Mouse (Mus musculus) urinary bladder, postnatal 36 days (tissue): ENCODE measurements around the gene Gm45021.

Experiments used
- DNase-seq, 2 experiments: peaks; one replicate each; pipeline ENCODE4 v3.0.0; 2022; ENCODE audit warnings: low spot score in 2 of 2, mixed read lengths in 1 of 2

Gene Gm45021

DNA sequence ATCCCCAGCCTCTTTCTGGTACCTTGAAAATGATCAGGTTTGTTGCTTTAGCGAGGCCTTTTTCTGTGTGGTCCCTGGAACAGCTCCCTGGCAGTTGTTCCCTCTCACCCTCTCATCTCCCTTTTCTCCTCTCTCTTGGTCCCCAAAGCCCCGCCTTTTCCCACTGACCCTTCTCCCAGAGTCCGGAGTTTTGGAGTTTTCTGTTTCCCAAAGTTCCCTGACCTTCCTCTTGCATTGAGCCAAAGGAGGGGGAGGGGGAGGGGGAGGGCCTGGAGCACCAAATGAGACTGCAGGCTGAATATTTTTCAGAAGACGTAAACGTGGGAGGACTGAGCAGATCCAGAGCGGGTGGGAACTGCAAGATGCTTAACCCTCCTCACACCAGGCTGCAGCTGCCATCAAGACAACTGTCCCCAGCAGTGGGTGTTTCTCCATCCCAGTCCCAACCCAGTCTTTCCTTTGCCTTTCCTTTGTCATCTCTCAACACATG lies 16.8 kb upstream of the Gm45021 start, which contains the start of gene Rarres2:
Rarres2 (minus strand) TSS at position 218 of the 490 bp plus-strand sequence.
- DNase-seq: peak in 1 of 2 experiments; percentile 60

DNA sequence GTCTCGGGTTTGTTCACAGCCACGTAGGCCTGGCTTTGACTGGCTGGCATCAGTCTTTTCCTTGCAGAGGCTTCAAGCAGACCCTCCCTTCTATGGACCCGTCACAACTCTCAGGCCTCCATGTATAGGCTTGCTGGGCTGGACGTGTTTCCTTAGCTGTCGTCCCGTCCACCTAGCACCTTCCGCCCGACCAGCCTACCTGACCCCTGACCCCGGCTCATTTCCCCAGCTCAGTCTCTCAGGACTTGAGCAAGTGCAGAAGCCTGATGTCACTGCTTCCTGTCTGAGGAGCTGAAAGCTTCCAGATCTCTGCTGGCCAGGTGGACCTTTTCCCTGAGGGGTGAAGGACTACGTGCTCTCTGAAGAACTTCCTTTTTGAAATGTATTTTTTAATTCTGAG lies 16.1 kb upstream of the Gm45021 start:
- DNase-seq: no peak

DNA sequence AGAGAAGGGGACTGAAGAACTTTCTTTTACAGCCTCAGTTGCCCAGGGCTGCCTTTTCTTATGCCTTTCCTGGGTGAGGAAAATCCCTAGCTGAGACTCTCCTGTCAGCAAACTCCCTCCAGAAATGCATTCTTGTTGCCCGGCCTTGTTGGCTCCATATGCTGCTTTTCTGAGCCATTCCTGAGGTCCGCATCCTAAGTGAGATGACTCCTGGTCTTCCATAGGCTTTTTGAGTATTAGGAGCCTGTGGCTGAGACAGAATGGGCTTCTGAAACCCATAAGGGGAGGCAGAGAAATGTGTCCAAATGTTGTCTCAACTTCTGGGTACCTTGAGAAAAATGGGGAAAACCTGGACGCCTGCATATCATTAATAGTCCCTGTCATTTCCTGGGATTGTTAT lies 15.4 kb upstream of the Gm45021 start:
- no peak for DNase-seq

DNA sequence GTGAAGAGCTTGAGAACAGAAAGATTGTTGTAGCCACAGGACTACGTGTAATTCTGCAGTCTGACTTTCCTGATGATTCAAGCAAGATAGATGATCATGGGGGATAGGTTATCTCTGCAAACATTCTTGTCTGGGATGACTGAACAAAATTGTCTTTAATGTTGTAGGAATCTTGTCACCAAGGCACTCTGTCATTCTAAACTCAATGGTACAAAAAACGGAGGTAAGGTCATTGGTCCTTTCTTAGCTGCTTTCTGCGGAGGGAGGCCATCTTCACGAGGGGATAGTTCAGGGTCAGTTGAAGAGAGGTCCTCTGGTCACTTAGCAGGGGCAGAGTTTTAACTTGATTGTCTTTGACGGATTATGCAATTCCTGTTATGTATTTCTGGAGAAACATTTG lies 10.7 kb upstream of the Gm45021 start:
- no peak for DNase-seq

DNA sequence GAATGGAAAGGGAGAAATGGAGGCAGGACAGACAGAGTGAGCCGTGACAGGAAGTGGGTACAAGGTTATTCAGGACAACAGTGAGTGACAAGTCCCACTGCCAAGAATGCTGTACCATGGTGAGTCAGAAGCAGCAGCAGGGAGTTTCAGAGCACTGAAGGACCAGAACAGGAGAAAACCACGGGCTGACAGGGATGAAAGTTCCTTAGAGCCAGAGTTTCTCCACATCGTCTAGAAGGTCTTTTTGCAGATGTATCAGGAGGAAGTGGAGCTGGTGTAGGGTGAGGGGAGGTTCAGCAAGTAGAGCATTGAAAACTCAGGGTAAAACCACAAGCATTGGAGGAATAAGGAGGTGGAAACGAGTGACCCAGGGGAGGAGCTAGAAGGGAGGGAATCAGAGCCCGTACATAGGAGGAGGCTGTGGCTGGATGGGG lies 10.2 kb upstream of the Gm45021 start:
- no peak for DNase-seq

DNA sequence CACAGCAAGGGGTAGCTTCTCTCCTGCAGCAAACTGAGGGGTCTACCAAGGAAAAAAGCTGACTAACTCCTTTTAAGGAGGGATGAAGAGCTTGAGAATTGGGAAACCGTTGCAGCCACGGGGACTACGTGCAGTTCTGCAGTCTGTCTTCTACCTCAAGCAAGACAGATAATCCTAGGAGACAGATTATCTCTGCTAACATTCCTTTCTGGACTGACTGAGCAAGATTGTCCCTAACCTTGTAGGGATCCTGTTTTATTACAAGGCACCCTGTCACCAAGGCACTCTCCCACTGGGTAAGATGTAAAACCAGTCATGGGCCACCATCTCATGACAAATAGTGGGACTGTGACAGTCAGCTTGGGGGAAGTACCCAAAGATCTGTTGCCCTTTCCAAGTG lies 8.2 kb upstream of the Gm45021 start:
- DNase-seq: no peak

DNA sequence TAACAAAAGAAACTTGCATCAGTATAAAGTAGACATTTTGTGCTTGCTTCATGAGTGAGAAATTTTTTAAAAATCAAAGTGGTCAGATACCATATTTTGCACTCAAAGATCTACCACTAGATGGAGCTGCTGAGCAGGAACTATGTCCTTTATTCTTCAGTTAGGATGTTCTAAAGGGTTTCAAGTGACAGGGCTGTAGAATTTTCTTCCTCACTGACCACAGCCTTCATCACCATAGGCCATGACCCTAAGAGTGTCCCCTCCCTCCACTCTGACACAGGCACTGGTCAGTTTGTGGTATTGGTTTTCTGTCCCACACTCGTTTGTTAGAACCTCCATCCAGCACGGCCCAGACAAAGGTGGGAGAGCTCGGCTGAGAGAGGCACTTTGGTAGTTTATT lies 7.4 kb upstream of the Gm45021 start:
- DNase-seq: no peak

DNA sequence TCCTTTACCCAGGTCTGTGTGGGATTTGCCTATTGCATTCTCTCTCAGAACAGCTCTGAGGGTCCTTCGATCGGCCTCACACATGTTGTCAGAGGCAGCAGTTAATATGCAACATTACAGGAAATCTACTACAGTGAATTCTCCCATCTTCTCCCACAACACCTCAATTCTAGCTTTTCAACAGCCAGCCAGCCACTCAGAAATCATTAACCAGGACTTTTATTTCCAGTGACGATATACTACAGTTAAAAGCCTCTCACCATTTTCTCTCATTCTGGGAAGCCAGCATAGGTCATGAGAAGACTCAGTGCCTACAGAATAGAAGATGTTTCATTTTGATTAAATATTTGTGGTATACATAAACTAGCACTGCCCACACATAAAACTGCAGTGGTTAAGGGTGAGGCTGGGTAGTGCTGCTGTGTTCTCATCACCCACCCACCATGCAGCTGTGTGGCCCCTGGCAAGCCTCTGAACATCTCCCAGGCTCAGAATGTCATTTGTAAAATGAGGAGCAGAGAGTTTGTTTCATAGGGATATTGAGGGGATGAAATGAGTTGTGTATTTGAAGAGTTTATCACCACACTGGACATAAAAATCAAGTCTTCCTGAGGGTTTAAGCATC lies 1.9 kb downstream of the Gm45021 start:
- DNase-seq: no peak

DNA sequence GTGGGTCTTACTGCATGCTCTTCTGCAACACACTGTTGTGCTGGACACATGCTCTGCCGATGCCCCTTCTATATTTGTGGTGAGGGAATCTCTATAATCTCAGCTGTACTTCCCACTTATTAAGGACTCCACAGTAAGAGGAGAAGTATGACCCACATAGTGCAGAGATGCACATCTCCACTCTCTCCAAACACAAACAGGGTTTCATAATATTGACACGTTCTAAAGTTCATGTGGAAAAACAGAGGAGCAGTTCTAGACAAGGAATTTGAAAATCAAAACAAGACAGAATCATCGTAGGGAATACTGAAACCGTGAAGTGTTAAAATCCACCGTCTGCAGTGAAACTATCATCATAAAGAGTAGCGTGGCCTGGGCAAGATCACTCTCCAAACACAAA lies 2.5 kb downstream of the Gm45021 start:
- DNase-seq: no peak

DNA sequence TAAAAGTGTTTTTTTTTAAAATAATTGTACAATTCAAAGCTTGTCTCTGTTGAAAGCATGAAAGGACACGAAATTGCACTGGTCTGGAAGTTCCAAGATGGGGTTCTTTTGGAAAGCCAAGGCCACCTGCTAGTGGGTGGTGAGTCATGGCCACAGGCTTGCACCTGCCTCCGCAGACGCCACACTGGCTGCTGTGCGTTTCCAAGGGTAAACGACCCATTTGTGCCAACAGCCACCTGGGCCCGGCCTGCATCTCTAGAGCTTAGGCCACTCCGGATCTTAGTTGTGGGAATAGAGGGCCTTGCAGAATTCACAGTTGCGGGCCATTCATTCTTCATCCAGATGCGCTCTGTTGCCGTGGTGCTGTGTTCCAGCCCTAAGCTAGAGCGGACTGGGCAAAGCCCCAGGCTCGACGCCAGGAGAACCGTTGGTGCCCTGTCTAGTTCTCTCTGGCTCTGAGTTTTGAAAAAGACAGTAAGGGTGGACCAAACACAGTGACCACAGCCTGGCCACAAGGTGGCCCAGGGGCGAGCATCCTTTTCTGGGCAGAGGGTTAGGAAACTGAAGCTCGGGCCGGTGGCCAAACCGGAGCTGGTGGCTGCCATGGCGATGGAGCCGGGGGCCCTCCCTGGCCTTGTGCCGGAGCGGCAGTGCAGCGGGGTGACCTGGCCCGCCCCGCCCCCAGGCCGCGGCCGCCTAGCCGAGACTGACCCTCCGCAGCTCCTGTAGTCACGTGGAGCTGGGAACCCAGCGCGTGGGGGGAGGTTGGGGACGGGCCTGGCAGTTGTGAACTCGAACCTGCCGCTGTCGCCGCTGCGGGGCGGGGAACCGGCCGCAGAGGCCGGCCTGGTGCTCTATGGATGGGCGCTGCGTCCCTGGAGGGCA lies 4.0 kb downstream of the Gm45021 start, which contains the start of the genes Repin1 and Gm44965:
Repin1 (plus strand) TSS at position 726 of the 885 bp plus-strand sequence.
Gm44965 (plus strand) TSS at position 784 of the 885 bp plus-strand sequence.
- peak; percentile 88 to 93 for DNase-seq

DNA sequence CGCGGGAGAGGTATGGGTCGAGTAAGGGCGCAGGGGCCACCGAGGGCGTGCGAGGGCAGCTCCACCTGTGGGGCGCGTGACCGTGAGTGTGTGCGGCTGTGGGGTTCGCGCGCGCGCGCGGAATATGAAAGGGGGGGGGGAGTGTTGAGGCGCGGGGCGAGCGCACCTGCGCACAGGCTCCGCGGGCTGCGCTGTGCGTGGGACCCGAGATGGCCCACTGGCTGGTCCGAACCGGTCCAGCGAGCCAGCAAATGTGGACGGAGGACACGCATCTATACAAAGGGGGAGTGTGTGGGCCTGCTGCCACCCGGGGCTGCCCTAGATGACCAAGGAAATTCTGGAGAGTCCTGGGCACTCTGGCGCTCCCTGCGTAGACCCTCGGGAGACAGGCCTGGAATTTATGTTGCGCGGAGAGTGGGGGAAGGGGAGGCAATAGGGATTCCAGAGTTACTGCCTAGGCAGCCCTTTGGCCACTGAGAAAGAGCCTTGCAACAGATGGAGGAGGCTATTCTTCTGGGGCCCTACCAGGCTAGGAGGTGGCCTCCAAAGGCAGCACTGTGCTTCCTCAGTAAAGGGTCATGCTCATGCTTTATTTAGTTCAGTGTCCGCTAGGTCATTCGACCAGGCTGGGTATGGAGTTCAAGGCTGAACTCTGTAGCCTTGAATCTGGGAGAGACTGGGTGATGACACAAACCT lies 4.8 kb downstream of the Gm45021 start:
- DNase-seq: peak in 1 of 2 experiments; percentile 33

DNA sequence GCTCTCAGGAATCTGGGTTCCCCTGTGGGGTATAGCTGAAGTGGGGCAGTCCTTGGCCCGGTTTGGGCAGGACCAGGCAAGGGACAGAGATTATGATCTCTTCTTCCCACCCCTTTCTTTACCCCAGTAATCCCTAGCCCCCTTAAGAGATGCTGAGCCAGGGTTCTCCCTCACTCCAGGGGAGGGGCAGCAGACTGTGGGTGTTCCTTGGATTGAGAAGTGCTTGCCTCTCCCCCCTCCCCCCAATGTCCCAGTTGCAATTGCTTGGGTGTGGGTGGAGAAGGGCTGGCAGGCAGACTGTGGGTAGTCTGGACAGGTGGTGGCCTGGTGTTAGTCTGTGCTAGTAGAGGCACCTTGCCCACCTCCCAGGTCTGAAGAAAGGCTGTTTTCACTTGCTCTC lies 5.9 kb downstream of the Gm45021 start:
- no peak for DNase-seq

DNA sequence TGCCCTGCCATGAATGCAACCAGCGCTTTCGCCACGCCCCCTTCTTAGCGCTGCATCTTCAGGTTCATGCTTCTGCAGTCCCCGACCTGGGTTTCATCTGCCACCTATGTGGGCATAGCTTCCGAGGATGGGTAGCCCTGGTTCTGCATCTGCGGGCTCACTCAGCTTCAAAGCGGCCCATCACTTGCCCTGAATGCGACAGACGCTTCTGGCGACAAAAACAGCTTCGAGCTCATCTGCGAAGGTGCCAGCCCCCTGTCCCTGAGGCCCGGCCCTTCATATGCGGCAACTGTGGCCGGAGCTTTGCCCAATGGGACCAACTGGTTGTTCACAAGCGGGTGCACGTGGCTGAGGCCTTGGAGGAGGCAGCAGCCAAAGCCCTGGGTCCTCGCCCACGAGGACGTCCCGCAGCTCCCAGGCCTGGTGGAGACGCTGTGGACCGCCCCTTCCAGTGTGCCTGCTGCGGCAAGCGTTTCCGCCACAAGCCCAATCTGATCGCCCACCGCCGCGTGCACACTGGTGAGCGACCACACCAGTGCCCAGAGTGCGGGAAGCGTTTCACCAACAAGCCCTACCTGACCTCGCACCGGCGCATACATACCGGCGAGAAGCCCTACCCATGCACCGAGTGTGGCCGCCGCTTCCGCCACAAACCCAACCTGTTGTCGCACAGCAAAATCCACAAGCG lies 7.3 kb downstream of the Gm45021 start:
- no peak for DNase-seq

DNA sequence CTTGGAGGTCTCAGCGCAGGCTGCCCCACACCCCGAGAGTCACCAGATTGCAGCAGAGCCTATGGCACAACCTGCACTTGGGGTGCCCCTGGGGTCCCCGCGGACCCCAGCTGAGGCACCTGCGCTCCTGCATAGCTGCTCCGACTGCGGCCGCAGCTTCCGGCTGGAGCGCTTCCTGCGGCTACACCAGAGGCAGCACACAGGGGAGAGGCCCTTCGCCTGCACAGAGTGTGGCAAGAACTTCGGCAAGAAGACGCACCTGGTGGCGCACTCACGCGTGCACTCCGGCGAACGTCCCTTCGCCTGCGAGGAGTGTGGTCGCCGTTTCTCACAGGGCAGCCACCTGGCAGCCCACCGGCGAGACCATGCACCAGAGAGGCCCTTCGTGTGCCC lies 7.8 kb downstream of the Gm45021 start:
- DNase-seq: no peak

DNA sequence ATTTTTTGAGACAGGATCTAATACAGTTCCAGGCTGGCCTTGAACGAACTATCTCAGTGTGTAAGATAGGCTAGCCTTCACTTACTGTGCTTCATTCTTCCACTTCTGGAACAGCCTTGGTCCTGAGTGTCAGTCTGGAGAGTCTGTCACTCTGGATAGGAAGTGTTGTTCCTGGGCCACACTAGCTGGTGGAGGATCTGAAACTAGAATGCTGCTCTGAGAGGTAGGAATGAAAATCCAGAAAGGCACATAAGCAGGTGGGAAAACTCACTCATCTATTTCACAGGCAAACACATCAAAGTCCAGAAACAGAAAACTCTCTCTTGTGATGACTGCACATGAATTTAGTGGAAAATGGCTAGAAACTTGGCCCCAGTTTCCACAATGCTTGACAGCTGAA lies 11.2 kb downstream of the Gm45021 start:
- DNase-seq: no peak

DNA sequence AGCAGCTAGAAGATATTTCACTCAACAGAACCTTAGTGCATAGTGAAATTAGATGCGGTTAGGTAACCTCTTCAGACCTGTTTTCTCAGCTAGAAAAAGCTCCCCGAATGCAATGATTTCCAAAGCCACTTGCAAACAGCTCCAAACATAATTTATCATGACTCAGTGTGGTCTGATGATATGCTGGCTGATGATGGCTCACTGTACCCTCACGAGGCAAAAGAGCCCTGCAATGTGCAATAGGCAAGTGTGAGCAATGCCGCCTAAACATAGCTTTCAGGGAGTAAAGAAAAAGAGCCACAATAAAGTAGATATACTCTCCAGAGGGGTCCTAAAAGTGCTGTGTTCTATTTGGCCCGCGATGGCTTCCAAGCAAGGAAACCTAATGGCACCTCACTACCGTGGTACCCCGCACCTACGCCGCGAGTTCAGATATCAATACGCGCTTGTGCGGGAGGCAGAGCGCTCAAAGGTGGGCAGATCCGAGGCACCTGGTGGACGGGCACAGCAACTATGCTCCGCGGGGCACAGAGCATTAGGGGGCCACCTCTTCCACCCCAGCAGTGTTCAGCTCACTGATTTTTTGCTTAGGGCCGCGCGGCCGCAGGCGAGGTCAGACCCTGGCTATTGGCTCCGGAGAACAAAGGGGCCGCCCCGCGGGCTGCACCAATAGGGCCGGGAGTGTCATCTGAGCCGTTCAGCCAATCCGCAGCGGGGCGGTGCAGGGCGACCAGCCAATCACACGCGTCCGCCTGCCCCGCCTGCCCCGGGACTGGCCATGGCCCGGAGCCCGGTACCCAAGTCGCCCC lies 12.1 kb downstream of the Gm45021 start, which contains the start of gene Zfp775:
Zfp775 (plus strand) TSS at position 793 of the 809 bp plus-strand sequence.
- DNase-seq: peak; percentile 94 to 96

DNA sequence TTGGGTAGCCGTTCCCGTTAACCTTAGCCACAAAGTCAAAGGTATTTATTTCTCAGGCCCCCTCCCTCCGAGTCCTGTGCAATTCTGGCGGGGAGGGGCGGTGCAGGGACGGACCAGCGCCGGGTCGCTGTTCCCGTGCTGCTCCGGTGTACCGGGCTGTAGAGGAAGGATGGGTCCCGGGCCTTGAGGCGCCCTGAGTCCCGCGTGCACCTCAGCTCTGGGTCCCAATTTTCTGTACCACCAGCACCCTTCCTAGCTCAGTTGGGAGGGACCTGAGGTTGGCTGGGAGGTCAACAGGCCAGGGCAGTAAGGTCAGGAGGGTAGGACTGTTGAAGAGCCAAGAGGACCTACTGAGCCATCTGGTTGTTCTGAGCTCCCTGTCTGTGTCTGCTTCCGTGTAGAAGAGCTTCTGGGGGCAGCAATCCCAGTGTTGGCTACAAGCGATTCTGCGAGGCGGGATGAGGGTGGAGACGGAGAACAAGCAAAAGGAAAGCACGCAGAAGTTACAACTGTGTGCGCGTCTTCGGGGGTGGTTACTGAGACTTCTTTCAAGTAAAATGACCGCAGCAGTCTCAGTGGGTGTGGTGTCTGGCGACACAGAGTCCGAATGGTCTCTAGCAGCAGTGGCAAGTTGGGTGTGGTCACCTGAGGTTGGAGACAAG lies 12.8 kb downstream of the Gm45021 start:
- DNase-seq: no peak

DNA sequence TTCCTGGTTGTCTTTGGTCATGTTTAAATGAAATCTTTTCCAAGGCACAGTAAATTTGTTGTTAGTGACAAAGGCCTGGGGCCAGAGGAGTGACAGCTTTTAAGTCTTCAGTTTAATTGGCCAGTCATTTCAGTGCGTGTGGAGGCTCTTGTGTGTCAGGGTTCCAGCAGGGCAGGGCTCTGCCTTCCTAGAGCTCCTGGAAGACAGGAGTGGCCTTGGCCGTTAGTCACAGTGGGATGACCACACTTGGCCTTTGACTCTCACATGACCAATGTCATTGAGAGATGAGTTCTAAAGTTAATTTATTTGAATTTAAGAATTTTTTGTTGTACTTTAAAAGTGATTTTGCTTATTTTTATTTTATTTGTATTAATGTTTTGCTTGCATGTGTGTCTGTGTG lies 18.7 kb downstream of the Gm45021 start:
- no peak for DNase-seq

DNA sequence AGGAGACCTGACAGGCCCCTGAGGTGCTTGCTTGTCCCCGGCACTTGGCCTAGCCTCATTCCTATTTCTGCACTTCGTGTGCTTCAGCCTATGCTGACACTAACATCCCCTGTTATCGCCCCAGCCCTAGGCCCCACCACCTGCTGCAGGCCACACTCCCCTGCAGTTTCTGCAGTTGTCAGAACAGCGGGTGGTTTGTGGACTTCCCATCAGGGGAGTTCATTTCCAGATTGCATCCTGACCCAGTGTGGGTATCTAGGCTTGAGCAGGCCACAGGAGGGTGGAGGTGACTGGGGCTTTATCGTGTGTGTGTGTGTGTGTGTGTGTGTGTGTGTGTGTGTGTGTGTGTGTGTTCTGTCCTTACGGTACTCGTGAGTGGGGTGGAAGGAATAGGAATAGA lies 20.1 kb downstream of the Gm45021 start:
- DNase-seq: no peak

DNA sequence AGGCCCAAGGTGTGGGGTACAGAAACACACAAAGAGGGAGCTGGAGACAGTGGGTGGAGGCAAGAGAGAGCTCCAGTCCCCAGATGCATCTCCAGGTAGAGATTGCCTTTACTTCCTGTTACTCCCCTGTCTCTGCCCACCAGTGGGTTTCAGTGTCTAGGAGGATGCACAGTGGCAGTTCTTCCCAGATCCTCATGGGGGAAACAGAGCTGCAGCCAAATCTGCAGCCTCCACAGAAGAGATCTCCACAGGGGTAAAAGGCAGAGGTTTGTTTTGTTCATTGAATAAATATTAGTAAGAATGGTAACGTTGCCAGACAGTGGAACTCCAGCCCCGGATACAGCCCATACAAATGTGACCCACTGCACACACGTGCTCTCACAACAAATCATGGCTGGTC lies 21.2 kb downstream of the Gm45021 start:
- DNase-seq: no peak
